Mouse (Mus musculus) cerebellum, adult 9-10 months (tissue): ENCODE measurements at regions not wholly inside any gene's neighbourhood (a gene's known extent, or its start where the extent isn't known, plus 50 kb on each side); places are given as distances from the start of the nearest gene placed in this dataset.

Experiments
- DNase-seq: peaks from one replicate; pipeline ENCODE4 v3.0.0; 2022

DNA sequence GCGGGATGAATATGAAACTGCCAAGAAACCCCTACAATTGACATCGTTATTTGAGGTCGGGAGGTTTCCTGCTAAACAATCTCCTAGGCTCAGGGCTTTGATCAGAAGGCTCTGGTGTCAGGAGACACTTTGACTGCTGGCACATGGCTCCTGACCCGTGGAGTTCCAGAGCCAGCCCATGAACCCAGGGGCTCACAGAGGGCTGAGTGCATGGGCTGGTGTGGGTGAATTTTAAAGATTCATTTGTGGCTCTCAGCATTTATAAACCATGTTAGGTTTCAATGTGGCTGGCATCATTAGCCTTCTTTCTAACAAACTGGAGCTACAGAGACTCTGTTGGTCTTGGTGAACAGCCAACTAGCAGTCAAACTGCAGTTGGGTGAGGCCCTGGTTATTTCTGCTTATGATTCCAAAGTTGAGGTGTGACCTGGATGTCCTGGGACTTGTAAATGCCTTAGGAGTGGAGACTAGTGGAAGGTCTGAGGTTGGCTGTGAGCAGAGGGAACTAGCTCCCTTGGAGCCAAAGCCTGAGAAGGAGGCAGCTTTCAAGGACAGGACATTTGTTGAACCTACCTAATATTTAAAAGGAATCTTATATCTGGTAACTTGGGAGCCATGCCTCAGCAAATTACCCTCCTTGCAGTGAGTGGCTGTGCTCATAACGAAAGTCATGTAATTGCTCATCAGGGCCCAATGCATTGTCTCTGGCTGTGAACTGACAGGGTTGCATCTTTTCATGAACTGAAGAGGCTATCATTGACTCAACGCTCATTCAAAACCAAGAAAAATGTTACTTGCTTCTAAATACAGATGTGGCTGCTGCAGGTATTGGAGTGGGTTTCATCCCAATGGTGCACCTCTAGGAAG is 108.0 kb upstream of the Mki67 start:
- DNase-seq, result no peak

GRCm38 (mm10) chr7:135829246-135829645 is 113.1 kb upstream of the Mki67 start:
- DNase-seq, result no peak

- no peak for DNase-seq
Measured at GRCm38 (mm10) chr7:135833425-135833824, 117.3 kb upstream of the Mki67 start.

GRCm38 (mm10) chr7:135836808-135837733 is 120.9 kb upstream of the Mki67 start:
- DNase-seq, result peak; percentile 26

GRCm38 (mm10) chr7:135844018-135844417 is 127.9 kb upstream of the Mki67 start:
- DNase-seq, result no peak

- no peak for DNase-seq
Measured at GRCm38 (mm10) chr7:135847304-135847703, 131.1 kb upstream of the Mki67 start.

DNA sequence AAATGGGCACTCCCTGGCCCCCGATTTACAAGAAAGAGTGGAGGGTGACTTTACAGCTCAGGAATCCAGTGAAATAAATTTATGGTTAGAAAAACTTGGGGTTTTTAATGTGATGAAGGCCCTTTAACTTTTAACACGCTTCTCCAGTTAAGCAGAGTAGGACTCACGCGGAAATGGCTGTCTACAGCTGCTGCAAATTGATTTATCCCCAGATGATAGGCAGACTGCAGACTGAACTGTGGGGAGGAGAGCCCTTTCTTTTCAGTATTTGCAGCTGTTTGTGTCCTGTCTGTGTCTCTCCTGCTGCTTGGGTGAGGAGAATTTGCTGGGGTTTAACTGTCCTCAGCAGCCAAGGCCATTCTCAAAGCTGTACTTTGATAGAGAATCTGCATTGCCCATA is 132.0 kb upstream of the Mki67 start:
- no peak for DNase-seq

- DNase-seq, result no peak
Measured at GRCm38 (mm10) chr7:135848833-135849232, 132.7 kb upstream of the Mki67 start.

DNA sequence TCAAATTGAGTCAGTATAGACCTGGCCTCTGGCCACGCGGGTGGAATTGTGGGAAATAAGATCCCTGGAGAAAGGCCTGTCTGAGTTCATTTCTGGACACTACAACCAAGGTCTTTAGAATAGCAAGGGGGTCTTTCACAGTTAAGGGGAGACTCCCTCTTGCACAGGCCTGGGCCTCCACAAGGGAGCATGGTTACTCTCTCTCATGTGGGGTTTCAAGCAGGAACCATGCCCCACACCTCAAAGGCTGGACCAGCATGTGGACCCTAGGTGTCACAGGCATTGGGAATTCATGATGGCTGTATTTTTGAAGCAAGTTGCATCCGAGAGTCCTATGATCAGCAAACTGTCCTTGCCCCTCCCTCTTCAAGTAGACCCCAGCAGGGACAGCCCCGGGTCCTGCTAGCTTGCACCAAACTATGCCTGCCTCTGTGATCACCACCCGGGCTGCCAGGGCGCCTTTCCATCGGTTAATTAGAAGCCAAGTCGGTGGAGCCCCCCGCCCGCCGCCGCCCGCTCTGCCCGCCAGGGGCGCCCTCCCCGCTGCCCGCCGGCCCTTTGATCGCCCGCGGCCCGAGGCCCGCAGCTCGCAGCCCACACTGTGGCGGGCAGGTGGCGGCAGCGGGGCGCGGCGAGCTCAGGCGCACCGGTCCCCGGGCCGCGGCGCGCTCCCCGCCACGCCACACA is 137.1 kb upstream of the Mki67 start:
- DNase-seq, result no peak

- DNase-seq, result no peak
Measured at GRCm38 (mm10) chr7:135853814-135854324, 137.7 kb upstream of the Mki67 start.

- DNase-seq, result no peak
Measured at GRCm38 (mm10) chr7:135860288-135860687, 144.1 kb upstream of the Mki67 start.

- no peak for DNase-seq
Measured at GRCm38 (mm10) chr7:135860741-135861408, 144.7 kb upstream of the Mki67 start.

DNA sequence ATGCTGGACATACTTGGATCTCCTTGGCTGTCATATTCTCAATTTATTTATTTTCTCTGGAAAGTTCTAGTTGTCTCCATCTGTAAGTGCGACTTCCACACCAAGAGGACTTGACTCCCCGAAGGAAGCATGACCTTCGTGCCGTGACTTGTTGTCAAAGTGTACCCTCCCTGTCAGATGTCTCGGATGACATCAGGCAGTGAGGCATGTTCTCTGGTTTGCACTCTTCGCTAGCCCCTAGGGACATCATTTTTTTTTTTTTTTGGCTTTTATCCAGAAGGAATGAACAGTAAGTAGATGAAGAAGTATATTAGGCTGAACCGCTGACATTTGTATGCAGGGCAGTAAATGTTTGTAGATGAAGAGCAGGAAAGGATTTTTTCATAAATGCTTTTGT is 145.2 kb upstream of the Mki67 start:
- DNase-seq, result no peak

DNA sequence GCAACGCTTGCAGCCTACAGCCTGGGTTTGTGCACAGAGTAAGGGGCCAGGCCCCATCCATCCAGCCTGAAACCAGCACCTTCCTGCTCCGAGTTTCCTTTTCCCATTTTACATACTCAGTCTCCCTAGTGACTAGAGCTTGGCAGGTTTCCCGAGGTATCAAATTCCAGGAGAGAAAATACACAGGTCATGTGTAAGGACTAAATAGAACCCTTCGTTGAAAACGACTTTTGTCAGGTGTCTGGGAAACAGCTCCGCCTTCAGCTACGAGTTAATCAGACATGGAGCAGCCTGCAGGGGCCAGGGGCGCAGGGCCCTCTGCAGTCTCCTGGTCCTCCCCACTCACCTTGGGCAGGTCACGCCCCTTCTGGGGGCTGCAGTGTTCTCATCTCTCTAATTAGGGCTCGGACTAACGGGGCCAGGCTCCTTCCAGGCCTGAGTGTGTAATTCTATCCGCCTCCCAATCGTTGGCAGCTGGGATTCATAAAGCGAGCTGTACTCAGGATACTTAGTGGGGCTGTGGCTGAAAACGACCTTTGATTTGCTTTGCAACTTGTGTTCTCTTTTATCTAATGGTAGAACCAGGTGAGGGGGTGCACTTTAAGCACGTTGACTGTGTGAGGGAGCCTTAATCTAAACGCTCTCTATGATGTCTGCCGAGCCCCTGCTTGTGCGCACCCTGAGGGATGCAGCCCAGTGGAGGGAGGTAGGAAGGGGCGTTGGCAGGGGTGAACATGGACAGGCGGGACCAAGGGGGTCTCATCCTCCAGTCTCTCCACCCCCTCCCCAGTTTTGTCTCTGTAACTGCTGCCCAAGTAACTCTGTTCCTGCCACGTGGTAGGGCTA is 147.6 kb upstream of the Mki67 start:
- DNase-seq, result no peak

DNA sequence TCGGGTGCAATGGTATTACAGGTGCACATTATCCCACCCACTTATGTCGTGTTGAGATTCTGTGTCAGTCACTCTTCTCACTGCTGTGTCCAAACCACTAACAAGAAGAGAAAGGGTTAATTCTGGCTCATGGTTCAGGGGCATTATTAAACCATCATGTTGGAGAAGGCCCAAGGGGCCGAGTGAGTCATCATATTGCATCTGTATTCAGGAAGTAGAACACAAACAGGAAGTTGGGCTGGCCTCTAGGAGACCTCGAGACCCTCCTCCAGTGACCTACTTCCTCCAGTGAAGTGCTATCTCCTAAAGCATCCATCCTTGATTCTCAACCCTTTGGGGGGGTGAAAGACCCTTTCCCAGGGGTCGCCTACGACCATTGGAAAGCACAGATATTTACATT is 154.8 kb upstream of the Mki67 start:
- no peak for DNase-seq

DNA sequence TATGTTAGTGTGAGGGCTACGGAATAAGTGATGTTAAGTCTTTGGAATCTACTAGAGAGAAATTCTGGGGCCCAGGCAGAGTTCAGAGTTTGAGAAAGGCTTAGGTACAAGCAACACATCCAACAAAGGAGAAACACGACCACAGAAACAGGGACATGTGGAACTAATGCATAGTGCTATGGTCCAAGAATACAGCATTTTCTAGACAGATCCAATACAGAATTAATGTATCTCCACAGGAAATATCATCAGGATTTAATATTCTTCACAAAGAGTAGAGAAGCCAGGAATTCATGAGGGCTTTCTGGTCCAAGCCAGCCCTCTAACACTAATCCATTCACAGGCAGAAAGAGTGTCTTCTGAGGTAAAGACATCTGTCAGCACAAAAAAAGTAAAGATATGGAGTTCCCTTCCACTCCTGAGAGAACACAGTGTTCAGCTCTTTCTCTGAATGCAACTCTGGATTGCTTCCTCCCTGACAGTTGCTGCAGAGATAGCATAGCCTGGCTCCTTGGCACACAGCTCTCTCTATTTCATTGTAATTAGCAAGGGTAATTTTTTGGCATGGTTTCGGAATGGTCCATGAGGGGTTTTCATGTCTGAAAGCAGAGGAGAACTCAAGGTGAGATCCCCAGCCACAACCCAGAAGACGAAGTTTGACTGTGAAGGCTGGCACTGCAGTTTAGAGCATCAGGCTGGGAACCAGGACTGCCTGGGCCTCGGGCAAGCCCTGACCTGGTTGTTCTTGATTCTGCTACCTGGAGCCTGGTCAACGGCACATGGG is 161.1 kb upstream of the Mki67 start:
- no peak for DNase-seq

DNA sequence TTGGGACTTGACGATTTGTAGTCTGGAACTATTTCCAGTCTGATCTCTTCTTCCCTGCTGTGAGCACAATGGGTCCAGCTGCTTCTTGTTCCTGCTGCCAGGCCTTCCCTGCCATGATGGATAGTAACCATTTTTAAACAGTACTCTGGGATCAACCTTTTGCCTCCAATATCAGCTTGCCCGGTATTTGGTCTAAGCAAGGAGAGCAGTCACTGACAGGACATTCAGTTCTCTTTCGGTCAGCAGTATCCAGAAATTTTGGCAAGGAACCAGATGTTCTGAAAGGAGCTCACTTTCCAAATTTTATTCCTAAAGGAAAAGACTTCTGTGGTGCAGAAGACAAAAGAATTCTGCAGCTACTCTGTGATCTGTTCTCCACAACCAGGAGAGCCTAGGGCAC is 162.6 kb upstream of the Mki67 start:
- DNase-seq, result no peak

- no peak for DNase-seq
Measured at GRCm38 (mm10) chr7:135880446-135880845, 164.3 kb upstream of the Mki67 start.

DNA sequence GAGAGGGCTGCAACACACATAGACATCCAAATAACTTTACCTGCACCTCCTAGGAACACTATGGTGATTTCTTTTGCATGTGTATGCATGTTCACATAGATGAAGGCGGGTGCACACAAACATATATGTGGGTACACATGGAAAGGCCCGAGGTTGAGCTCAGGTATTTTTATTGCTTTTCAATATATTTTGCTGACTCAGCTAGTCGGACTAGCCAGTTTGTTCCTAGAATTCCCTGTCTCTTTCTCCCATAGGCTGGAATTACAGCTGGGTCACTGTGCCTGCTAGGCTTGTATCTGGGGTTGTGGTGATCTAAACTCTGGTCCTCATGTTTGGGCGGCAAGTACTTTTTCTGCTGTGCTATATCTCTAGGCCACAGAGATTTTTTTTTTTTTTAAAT is 166.1 kb upstream of the Mki67 start:
- DNase-seq, result no peak

DNA sequence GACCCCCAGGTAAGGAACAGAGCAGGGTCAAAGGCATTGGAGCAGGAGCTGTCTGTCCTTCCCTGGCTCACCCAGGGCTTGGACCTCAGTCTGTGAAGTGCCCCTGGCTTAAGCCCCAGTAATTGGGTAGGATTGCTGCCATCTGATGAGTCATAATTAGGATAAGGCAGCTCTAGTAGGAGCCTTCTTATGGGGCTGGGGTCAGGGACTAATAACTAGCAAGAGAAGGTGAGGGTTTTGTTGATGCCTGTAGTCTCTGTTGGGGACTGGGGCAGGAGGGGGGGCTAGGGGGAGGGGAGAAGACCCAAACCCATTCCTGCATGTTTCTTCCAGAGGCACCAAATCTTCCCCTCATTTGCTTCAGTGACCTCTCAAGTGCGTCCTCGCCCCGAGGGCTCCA is 172.4 kb upstream of the Mki67 start:
- no peak for DNase-seq
